Mouse (Mus musculus): ENCODE measurements around the gene Cd6. TPM values are rescaled to one million over a fixed set of nuclear protein-coding genes. Genes with fewer than 3 reads are reported as not detected.

The Cd6 gene
- polyA plus RNA-seq, 1 experiment from 2014 or later, result 0.09 TPM

DNA sequence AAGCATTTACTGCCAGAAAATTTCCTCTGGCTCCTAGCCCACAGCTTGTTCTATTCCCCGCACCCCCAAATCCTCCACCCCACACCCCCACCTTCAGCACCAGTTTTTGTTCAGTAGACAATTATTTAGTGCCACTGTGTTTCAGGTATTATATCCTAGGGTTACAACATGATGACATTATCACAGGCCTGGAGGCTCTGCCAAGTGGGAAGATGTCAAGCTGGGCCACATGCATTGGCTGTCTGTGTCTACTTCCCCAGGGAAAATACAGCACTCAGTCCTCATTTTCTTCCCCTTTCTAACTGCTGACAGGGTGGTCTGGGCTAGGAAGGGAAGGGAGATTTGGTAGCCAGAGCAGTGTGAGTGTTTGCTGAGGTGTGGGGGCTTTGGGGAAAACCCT, 34.9 kb downstream of the Cd6 start:
- Histone ChIP-seq H3K27me3 (replicated peaks) (peaks cover 14% of the 10 kb centered on the region; the same call in 1 of the 2 replicates), H3K27ac (replicated peaks) (no peak overlapping the region), H3K4me2 (no peak overlapping the region), H3K4me1 (no peaks in the 10 kb centered on the region), H3K4me3 (no peak overlapping the region), H3K9ac (no peak overlapping the region), H3K36me3 (no peaks in the 10 kb centered on the region), H3K9me3 (no peaks in the 10 kb centered on the region)
- WGBS, result 80% methylated on average over 1 of the region's 1 CpGs
- no peak for ATAC-seq (ENCODE audit: extremely low read depth, insufficient number of reproducible peaks, low FRiP score, low TSS enrichment)

DNA sequence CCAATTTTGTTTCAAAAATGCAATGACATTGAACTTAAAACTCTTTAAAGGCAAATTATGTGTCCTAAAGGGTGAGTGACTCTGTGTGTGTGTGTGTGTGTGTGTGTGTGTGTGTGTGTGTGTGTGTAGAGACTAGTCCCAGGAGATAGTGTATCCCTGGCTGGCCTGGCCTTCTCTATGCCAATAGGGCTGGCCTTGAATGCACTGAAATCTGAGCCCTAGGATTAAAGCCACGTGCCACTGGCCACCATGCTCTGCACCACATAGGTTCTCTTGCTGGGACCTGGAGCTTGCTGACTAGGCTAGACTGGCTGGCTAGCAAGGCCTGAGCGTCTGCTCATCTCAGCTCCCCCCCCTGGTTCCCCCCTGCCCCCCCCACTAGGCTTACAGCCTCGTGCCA, 36.8 kb downstream of the Cd6 start:
- 65% methylated on average over 3 of the region's 3 CpGs for WGBS
- no peaks in the 10 kb centered on the region for H3K9me3 ChIP-seq
- no peak for ATAC-seq (ENCODE audit: extremely low read depth, insufficient number of reproducible peaks, low FRiP score, low TSS enrichment)
- no peak overlapping the region for H3K4me2 ChIP-seq
- no peaks in the 10 kb centered on the region for H3K36me3 ChIP-seq
- H3K4me3 ChIP-seq, result no peak overlapping the region
- 0 out of 2 replicates have a peak, but pooled peaks cover 3% of the 10 kb centered on the region for H3K4me1 ChIP-seq
- no peak overlapping the region for H3K27ac ChIP-seq (replicated peaks)
- H3K9ac ChIP-seq, result no peak overlapping the region
- H3K27me3 ChIP-seq (replicated peaks), result peaks cover 10% of the 10 kb centered on the region; the same call in 1 of the 2 replicates

DNA sequence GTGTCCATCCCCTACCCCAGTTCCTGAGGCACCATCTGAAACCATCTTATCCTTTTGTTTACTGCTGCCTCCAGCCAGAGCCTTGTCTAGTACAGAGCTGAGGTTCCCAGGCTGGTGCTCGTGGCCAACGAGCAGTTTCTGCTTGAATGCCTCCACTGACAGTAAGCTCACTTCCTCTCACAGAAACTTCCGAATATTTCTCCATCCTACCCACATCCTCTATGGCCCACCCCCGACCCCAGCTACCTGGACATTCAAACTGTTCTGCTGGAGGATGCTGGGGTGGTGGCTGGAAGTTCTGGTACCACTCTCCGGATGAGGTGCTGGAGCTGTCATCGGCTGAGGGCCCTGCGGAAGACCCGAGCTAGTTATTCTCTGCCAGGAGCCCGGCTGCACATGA, 39.5 kb downstream of the Cd6 start:
- no peak for ATAC-seq (ENCODE audit: extremely low read depth, insufficient number of reproducible peaks, low FRiP score, low TSS enrichment)
- 64% methylated on average over 9 of the region's 9 CpGs for WGBS
- 0 out of 2 replicates have a peak, but pooled peaks cover 3% of the 10 kb centered on the region for H3K4me1 ChIP-seq

DNA sequence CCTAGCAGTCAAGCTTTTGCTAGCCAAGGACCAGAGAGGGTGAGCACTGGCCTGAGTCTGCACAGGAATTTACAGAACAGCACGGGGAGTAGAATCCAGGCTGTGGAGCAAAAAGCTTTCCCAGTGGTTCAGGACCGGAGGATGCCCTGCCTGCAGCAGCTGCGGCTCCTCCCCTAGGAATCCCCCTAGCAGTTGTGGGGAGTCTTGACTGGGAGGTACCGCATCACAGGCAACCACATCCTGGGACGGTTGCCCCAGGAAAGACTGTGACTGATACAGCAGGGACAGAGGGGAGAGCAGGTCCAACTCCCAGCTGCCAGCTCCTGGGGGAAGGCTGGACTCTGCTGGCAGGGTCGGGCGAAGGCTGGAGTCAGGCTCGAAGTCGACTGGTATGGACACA, 41.6 kb downstream of the Cd6 start:
- peaks cover 6% of the 10 kb centered on the region; the same call in 1 of the 2 replicates for H3K27me3 ChIP-seq (replicated peaks)
- no peak overlapping the region for H3K9ac ChIP-seq
- WGBS, result 74% methylated on average over 9 of the region's 9 CpGs
- no peak overlapping the region for H3K4me2 ChIP-seq
- no peak overlapping the region for H3K27ac ChIP-seq (replicated peaks)
- H3K4me3 ChIP-seq, result no peak overlapping the region
- 0 out of 2 replicates have a peak, but pooled peaks cover 10% of the 10 kb centered on the region for H3K4me1 ChIP-seq
- no peaks in the 10 kb centered on the region for H3K36me3 ChIP-seq
- H3K9me3 ChIP-seq, result no peaks in the 10 kb centered on the region
- ATAC-seq (ENCODE audit: extremely low read depth, insufficient number of reproducible peaks, low FRiP score, low TSS enrichment), result no peak

More for the DNA sequence above, 39.5 kb downstream of the Cd6 start:
- Histone ChIP-seq H3K4me2 (no peak overlapping the region), H3K36me3 (no peaks in the 10 kb centered on the region), H3K27ac (replicated peaks) (no peak overlapping the region), H3K9me3 (no peaks in the 10 kb centered on the region), H3K27me3 (replicated peaks) (peaks cover 6% of the 10 kb centered on the region; the same call in 1 of the 2 replicates), H3K9ac (no peak overlapping the region), H3K4me3 (no peak overlapping the region)

DNA sequence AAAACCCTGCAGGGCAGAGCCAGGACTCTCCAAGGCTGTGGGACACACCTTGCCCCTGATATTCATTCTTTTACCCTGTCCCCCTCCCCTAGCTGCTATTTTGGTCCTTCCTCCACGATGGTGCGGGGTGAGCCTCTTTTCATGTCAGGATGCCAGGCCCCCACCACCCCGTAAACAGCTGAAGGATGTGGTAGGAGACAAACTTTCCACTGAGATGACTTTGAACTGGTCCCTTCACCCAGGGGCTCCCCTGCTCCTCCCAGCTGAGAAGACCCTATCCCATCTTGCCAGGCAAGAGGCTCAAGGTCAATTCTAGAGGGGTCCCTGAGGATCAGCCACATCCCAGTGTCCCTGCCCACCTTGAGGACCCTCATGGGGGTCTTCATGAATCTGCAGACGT, 42.5 kb downstream of the Cd6 start:
- H3K4me2 ChIP-seq, result no peak overlapping the region
- H3K36me3 ChIP-seq, result no peaks in the 10 kb centered on the region
- H3K27me3 ChIP-seq (replicated peaks), result peaks cover 6% of the 10 kb centered on the region; the same call in 1 of the 2 replicates
- no peak overlapping the region for H3K9ac ChIP-seq
- H3K9me3 ChIP-seq, result no peaks in the 10 kb centered on the region
- peaks cover 17% of the 10 kb centered on the region; the same call in 1 of the 2 replicates for H3K4me1 ChIP-seq
- H3K27ac ChIP-seq (replicated peaks), result no peak overlapping the region
- no peak overlapping the region for H3K4me3 ChIP-seq
- ATAC-seq (ENCODE audit: extremely low read depth, insufficient number of reproducible peaks, low FRiP score, low TSS enrichment), result no peak
- 73% methylated on average over 4 of the region's 4 CpGs for WGBS

DNA sequence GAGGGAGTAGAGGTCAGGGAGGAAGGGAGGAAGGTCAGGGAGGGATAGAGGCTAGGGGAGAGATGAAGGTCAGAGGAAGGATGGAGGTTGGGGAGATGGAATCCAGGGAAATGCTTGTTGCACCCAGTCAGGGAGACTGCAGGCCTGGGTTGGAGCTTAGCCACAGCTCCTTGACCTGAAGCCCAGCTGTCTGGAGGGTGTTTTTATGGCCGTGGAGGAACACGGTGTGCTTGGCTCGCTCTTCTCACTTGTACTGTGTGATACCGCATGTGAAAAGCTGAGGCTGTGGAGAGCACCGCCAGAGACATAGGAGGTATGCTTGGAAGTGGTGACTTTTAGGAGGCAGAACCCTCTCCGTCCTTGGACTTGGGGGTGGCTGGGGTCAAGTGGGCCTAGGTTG, 43.1 kb downstream of the Cd6 start:
- Histone ChIP-seq H3K4me3 (no peak overlapping the region), H3K4me2 (no peak overlapping the region), H3K27me3 (replicated peaks) (peaks cover 6% of the 10 kb centered on the region; the same call in 1 of the 2 replicates), H3K27ac (replicated peaks) (no peak overlapping the region), H3K4me1 (peaks cover 24% of the 10 kb centered on the region), H3K9me3 (no peaks in the 10 kb centered on the region), H3K36me3 (no peaks in the 10 kb centered on the region), H3K9ac (no peak overlapping the region)
- WGBS, result 71% methylated on average over 6 of the region's 6 CpGs
- no peak for ATAC-seq (ENCODE audit: extremely low read depth, insufficient number of reproducible peaks, low FRiP score, low TSS enrichment)

DNA sequence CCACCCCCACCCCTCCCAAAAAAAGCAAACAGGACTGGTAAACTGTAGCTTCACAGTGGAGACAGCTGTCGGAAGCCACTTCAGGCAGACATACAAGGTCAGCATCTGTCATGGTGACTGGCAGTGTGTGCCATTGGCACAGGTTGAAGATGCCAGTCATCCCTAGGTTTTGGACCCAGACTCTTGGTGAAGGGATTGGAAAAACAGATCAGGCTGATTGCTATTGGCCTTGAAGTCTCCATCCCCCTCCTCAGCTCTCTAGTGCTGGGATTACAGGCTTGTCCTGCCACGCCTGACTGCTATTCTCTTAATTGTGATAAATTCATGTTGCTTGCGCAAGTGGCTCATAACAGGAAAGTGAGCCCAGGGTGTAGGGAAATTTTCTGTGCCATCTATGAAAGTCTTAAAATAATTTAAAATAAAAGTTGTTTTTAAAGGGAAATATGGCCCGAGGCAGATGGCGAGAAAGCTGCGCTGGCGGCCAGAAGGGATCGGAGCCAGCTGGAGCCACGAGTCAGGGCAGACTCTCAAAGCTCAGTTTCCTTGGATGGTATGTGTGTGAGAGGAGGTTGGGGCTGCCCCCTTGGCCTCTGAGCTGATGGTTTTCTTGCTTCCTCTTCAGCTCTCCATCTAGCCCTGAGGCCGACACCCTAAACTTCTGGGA, 44.9 kb downstream of the Cd6 start:
- Histone ChIP-seq H3K36me3 (no peaks in the 10 kb centered on the region), H3K4me3 (no peak overlapping the region), H3K4me1 (peaks cover 39% of the 10 kb centered on the region), H3K27me3 (replicated peaks) (no peaks in the 10 kb centered on the region), H3K9me3 (no peaks in the 10 kb centered on the region), H3K4me2 (no peak overlapping the region), H3K27ac (replicated peaks) (no peak overlapping the region), H3K9ac (no peak overlapping the region)
- no peak for ATAC-seq (ENCODE audit: extremely low read depth, insufficient number of reproducible peaks, low FRiP score, low TSS enrichment)
- 80% methylated on average over 10 of the region's 10 CpGs for WGBS

DNA sequence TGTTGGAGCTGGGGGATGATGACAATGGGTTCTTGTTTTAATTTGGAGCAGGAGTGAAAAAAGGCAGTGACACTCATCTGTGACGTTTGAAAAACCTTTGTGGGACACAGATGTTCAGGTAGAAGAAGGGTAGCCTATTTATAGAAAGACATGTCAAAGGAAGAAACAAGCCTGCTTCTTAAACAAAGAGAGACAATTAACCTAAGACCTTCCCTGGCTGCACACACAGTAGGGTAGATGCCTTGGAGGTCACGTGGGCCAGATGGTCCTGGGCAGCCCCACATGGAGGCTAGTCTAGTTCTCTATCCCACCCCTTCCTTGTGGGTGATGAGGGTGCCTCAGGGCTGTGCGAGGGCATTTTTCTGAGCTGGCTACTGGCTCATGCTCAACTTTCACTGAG, 45.8 kb downstream of the Cd6 start:
- no peak for ATAC-seq (ENCODE audit: extremely low read depth, insufficient number of reproducible peaks, low FRiP score, low TSS enrichment)
- 38% methylated on average over 3 of the region's 3 CpGs for WGBS
- H3K9me3 ChIP-seq, result no peaks in the 10 kb centered on the region
- no peaks in the 10 kb centered on the region for H3K27me3 ChIP-seq (replicated peaks)
- H3K9ac ChIP-seq, result no peak overlapping the region
- peaks cover 36% of the 10 kb centered on the region for H3K4me1 ChIP-seq
- H3K27ac ChIP-seq (replicated peaks), result no peak overlapping the region
- H3K36me3 ChIP-seq, result no peaks in the 10 kb centered on the region
- no peak overlapping the region for H3K4me2 ChIP-seq
- H3K4me3 ChIP-seq, result no peak overlapping the region

DNA sequence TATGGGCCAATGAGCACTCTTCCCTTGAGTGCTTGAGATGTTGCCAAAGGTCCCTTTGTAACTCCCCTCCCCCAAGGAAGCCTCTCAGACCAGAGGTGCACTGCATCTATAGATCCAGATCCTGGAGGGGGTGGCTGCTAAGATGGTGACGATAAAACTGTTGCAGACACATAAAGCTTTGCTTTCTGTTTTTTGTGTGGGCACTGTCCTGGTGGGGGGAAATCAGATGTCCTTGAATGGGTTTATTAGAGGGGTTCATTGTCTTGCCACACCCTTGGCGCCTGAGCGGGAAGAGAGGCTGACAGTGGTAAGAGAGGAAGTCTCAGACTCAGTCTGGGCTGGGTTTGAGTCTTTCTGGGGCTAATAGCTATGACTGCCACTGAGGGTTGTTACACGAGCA, 46.7 kb downstream of the Cd6 start:
- H3K9ac ChIP-seq, result no peak overlapping the region
- H3K9me3 ChIP-seq, result no peaks in the 10 kb centered on the region
- H3K27me3 ChIP-seq (replicated peaks), result no peaks in the 10 kb centered on the region
- H3K27ac ChIP-seq (replicated peaks), result no peak overlapping the region
- no peak overlapping the region for H3K4me3 ChIP-seq
- peaks cover 36% of the 10 kb centered on the region for H3K4me1 ChIP-seq
- no peak for ATAC-seq (ENCODE audit: extremely low read depth, insufficient number of reproducible peaks, low FRiP score, low TSS enrichment)
- WGBS, result 74% methylated on average over 4 of the region's 4 CpGs
- H3K36me3 ChIP-seq, result no peaks in the 10 kb centered on the region
- H3K4me2 ChIP-seq, result no peak overlapping the region

DNA sequence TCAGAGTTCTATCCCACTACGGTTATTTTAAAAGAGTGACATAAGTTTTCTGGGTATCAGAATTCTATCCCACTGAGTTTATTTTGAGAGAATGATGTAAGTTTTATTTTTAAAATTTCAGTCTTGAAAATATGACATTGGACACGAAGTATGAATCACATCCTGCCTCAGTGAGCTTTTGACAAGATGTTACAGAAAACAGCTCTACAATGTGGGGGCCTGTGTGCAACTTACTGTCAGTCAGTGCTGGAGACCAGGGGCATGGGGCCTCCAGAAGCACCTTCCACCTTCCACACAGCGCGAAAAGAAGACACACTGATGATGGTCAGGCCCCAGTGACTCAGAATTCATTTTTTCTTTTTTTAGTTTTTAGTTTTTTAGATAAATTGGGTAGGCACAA, 48.2 kb downstream of the Cd6 start:
- no peaks in the 10 kb centered on the region for H3K9me3 ChIP-seq
- no peak overlapping the region for H3K4me3 ChIP-seq
- no peaks in the 10 kb centered on the region for H3K36me3 ChIP-seq
- no peak for ATAC-seq (ENCODE audit: extremely low read depth, insufficient number of reproducible peaks, low FRiP score, low TSS enrichment)
- H3K4me2 ChIP-seq, result no peak overlapping the region
- 51% methylated on average over 4 of the region's 4 CpGs for WGBS
- H3K27me3 ChIP-seq (replicated peaks), result no peaks in the 10 kb centered on the region
- H3K27ac ChIP-seq (replicated peaks), result peak overlapping the region; percentile 59; the same call in 1 of the 2 replicates
- H3K4me1 ChIP-seq, result peaks cover 36% of the 10 kb centered on the region
- H3K9ac ChIP-seq, result no peak overlapping the region

DNA sequence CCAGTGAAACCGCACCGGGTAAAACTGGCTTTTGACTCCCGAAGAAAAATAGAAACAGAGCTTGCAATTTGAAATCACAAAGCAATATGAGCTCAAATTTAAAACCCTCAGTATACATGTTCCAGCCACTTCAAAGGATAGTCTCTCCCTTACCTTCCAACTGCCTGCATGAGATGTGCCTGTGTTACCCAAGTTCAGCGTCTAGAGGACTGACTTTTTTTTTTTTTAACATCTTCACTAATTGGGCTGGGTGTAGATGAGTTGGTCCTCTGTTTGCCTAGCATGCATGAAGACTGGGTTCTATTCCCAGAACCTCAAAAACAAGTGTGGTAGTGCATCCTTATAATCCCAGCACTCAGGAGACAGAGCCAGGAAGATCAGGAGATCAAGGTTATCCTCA, 53.0 kb downstream of the Cd6 start:
- ATAC-seq (ENCODE audit: extremely low read depth, insufficient number of reproducible peaks, low FRiP score, low TSS enrichment), result no peak
- 0 out of 2 replicates have a peak, but pooled peaks cover 3% of the 10 kb centered on the region for H3K27me3 ChIP-seq (replicated peaks)
- no peak overlapping the region for H3K4me2 ChIP-seq
- no peak overlapping the region for H3K9ac ChIP-seq
- H3K4me1 ChIP-seq, result peaks cover 22% of the 10 kb centered on the region
- no peaks in the 10 kb centered on the region for H3K9me3 ChIP-seq
- no peak overlapping the region for H3K4me3 ChIP-seq
- no peak overlapping the region for H3K27ac ChIP-seq (replicated peaks)
- 83% methylated on average over 4 of the region's 4 CpGs for WGBS
- H3K36me3 ChIP-seq, result no peaks in the 10 kb centered on the region

DNA sequence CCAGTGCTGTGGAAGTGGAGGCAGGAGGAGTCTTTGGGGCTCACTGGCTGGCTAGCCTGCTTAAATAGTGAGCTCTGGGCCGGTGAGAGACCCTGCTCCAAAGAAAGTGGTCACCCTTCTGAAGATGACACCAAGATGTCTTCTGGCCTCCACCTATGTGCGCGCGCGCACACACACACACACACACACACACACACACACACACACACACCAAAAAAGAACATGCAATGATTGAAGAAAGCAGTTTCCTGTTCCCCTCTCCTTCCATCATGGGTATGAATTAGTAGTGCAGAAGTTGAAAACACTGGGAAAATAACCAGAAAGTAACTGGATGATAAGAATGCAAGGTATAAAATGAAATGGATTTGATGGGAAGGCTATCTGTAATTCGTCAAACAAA, 55.7 kb downstream of the Cd6 start:
- Histone ChIP-seq H3K36me3 (no peaks in the 10 kb centered on the region), H3K27ac (replicated peaks) (no peak overlapping the region), H3K4me2 (no peak overlapping the region), H3K9ac (no peak overlapping the region), H3K27me3 (replicated peaks) (0 out of 2 replicates have a peak, but pooled peaks cover 3% of the 10 kb centered on the region), H3K4me3 (no peak overlapping the region), H3K4me1 (peaks cover 23% of the 10 kb centered on the region), H3K9me3 (no peaks in the 10 kb centered on the region)
- ATAC-seq (ENCODE audit: extremely low read depth, insufficient number of reproducible peaks, low FRiP score, low TSS enrichment), result no peak
- 87% methylated on average over 6 of the region's 6 CpGs for WGBS
